Mouse (Mus musculus) cerebellum, adult 2 months (tissue): ENCODE data around the gene Hivep2. TPM values are rescaled to one million over a fixed set of nuclear protein-coding genes. Genes with fewer than 3 reads are reported as not detected.
A peak's percentile ranks its signal among the peaks of the same experiment; 100 is the strongest.

Experiments used
- DNase-seq, 2 experiments: peaks; one replicate each; pipeline ENCODE4 v3.0.0; 2021
- H3K27ac ChIP-seq: fragments of 200-500 bp; 2 replicates; pipeline ENCODE4 v1.5.1; 2012; ENCODE audit warnings: low read length, control low read depth, inconsistent platforms; ENCODE audit not compliant: insufficient read depth
- H3K27me3 ChIP-seq: fragments of 200-500 bp; 2 replicates; pipeline ENCODE4 v1.6.1; 2012; ENCODE audit warnings: inconsistent platforms, mild to moderate bottlenecking, low read length, moderate library complexity; ENCODE audit not compliant: control insufficient read depth, insufficient read depth
- H3K4me1 ChIP-seq: fragments of 200-500 bp; 2 replicates; pipeline ENCODE4 v1.6.1; 2011; ENCODE audit warnings: low read length; ENCODE audit not compliant: control insufficient read depth, insufficient read depth
- H3K4me3 ChIP-seq: fragments of 200-500 bp; replicated peaks from 2 replicates; pipeline ENCODE3; 2011; ENCODE audit warnings: mild to moderate bottlenecking, low read depth, low read length, control low read depth; ENCODE audit not compliant: insufficient read depth
- CTCF ChIP-seq: fragments of 200-500 bp; IDR thresholded peaks from 2 replicates; pipeline ENCODE4 v1.5.1; 2011; ENCODE audit warnings: low read depth, mild to moderate bottlenecking, control low read depth, low read length, moderate library complexity, borderline replicate concordance; ENCODE audit not compliant: insufficient read depth
- POLR2A ChIP-seq: fragments of 200-500 bp; IDR thresholded peaks from 2 replicates; pipeline ENCODE4 v1.6.1; 2011; ENCODE audit warnings: low read length, control low read depth, borderline replicate concordance; ENCODE audit not compliant: insufficient read depth
- WGBS: fragments of 180-500 bp; shearing (Covaris S2); methylation state at CpG from one replicate; pipeline ENCODE4 v1.1.7; 2018; 5-methylcytosine and 5-hydroxymethylcytosine counted together
- polyA plus RNA-seq: library from polyadenylated mRNA; depleted of rRNA; stranded (reverse); fragments of >200 nt; gene quantifications from 2 replicates; pipeline ENCODE4 v1.2.3, GENCODE M21; 2012; rRNA removed

Hivep2 gene
- polyA plus RNA-seq = 55.2 and 60.4 TPM in 2 replicates

DNA sequence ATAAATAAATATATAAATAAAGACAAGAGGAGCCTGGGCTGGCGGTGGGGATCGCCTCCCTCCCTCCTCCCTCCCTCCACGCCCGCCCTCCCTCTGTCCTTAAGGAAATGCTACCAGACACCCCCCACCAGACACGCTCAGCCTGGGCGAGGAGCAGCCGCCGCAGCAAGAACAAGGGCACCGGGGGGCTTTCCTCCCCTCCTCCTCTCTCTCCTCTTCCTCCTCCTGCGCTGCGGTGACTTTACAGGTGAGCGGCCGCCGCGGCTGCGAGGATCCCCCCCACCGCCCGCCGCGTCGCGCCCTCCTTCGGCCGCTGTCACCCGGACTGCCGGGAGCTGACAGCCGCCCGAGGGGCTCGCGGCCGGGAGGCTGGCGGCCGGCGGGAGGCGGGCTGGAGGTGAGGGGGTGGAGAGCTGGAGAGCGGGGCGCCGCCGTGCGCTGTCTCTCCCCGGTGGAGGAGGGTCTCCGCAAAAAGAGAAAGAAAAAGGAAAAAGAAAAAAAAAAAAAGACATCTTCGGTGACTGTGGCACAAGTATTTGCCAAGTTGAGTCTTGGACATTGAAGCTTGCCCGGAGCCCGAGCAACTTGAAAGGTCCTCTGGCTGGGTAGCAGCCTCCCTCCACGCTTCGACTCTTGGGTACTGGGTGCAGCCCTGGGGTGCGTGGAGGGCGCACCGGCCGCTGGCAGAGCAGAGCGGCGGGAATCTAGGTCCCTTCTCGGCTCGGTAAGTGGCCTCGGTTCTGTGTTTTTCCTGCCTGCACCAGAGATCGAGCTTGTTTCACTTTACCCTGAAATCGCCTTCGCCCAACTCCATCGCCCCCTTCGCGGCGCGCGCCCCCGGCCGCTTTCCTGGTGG is at the start of gene Hivep2:
Gene Hivep2 (plus strand): TSS at position 102 of the 856 bp plus-strand sequence.
- Histone ChIP-seq H3K27me3 (no peaks in the 10 kb centered on the region), H3K27ac (peak within 1 kb of the TSS; percentile 100), H3K4me3 (peak within 1 kb of the TSS; percentile 82), H3K4me1 (peaks cover 2% of the 10 kb centered on the region)
- under 1% methylated on average over 65 of the region's 67 CpGs for WGBS
- TF ChIP-seq CTCF (no peak), POLR2A (0 out of 2 replicates have a peak, but pooled peaks have one; percentile 19)
- peak; percentile 62 to 77 for DNase-seq

DNA sequence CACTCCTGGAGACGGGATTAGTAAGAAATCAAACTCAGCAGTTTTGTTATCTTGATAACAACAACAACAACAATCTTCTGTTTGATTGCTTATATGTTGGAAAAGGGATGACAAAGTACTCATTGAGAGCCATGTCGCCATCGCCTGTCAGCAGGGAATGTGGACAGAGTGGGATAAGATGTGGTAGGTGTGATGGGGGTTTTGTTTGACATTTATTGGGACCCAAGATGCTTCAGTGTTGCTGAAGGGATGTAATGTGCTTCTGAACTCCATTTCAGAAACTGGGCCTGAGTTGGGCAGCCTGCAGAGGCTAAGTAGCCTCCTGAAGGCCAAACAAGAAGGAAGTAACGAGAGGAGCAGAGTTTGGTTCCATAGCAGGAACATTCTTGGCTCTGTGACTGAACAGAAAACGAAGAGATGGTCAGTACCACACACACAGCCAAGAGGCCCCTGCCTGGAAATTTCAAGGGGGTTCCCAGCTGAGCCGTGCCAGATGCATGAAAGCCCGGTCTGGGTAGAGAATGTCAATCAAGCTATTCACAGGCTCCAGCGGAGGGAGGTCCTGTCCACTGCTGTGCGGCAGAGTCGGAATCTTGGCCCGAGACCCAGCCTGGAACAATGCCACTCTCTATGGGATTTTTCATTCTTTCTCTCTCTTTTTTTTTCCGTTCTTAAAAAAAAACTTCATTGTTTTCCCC is 49.1 kb upstream of the Hivep2 start:
- peak; percentile 64 to 69 for DNase-seq
- no peaks in the 10 kb centered on the region for H3K4me1 ChIP-seq
- H3K4me3 ChIP-seq = peak overlapping the region; percentile 16
- H3K27me3 ChIP-seq = no peaks in the 10 kb centered on the region
- 23% methylated on average over 12 of the region's 12 CpGs for WGBS
- no peak for TF ChIP-seq CTCF
- TF ChIP-seq POLR2A = no peak
- H3K27ac ChIP-seq = no peak overlapping the region

DNA sequence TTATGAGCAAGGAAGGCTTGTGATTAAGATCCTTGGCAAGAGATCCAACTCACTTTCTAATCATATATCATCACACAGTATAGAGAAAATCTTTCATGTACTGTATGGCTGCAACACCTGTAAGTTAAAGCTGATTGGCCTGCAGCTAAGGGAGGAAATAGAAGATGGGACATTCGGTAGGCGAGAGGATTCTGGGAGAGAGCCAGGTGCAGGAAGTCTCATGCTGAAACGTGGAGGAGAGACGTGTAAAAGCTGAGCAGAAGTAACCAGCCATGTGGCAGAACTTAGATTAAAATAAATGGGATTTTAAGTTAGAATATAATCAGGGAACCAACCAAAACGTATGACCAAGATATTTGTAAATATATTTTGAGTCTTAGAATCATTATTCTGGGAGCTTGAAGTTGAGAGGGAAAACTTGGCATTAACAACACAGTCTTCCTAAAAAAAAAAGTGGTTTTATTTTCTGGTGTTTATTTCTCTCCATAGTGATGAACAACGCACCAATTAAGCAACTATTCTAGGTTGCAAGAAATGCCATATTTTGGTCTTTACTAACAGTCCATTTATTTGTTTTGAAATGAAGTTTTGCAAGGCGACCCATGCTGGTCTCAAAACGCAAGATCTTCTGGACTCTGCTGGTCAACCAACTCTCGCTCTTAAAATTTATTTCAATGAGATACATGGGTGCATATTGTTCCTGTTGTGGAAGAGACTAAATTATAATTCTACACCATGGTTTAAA is 44.1 kb upstream of the Hivep2 start:
- Histone ChIP-seq H3K4me1 (no peaks in the 10 kb centered on the region), H3K27ac (no peak overlapping the region), H3K27me3 (no peaks in the 10 kb centered on the region), H3K4me3 (no peak overlapping the region)
- TF ChIP-seq CTCF (no peak), POLR2A (no peak)
- 53% methylated on average over 9 of the region's 9 CpGs for WGBS
- DNase-seq = no peak

DNA sequence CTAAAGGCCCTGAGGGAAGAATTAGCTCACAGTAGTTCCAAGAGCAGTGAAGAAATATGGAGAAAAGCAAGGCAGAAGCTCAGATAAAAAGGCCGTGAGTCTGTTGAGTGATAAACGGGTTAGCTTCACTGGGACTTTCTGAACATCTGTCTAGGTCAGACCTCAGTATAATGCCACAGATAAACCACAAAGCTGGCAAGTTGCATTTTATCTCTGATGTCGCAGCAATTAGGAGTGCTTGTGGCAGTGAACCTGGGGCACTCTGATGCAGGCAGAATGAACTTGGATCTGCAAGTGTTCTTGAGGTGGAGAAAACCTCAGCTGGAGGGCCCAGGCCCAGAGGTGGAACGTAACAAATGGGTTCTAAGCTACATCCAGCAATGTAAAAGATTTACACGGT is 36.6 kb upstream of the Hivep2 start:
- 74% methylated on average over 5 of the region's 5 CpGs for WGBS
- Histone ChIP-seq H3K27me3 (no peaks in the 10 kb centered on the region), H3K4me1 (no peaks in the 10 kb centered on the region), H3K4me3 (no peak overlapping the region), H3K27ac (no peak overlapping the region)
- DNase-seq = no peak
- TF ChIP-seq CTCF = no peak
- no peak for TF ChIP-seq POLR2A

DNA sequence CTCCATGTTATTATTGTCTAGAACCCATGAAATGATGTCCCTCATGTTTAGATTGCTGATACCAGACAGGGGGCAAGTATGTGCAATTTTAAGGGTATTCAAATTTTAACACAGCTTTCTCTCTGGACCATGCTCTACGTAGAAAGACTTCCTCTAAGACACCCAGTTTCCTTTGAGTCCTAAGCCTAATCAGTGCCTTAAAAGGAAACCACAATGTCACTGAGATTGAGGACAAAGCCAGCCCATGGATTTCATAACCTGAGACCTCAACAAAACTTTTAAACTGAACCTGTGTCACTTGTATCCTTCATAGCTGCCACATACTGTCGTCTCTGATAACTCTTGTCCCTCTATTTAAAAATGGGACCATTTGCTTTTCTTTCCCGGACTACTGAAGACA is 33.7 kb upstream of the Hivep2 start:
- no peak for DNase-seq
- no peak overlapping the region for H3K4me3 ChIP-seq
- H3K27ac ChIP-seq = no peak overlapping the region
- H3K27me3 ChIP-seq = no peaks in the 10 kb centered on the region
- no peaks in the 10 kb centered on the region for H3K4me1 ChIP-seq
- WGBS = 91% methylated on average over 3 of the region's 3 CpGs
- TF ChIP-seq POLR2A (no peak), CTCF (no peak)

DNA sequence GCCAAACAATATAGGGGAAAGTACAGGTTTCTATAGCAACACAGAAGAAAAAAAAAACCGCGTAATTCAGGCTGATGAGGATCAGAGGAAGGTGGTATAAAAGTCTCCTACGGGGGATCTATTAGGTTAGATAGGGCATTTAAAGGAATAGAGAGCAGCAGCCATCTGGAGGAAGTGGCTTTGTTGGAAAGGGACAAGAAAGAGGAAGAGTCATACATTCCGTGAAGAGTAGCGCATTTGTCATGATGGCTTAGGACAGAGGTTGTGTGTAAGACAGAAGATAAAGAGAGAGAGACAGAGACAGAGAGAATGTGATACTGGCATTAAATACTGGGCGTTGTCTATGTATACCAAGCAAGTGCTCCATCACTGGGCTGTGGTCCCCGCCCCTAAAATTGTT is 32.6 kb upstream of the Hivep2 start:
- Histone ChIP-seq H3K4me1 (no peaks in the 10 kb centered on the region), H3K4me3 (no peak overlapping the region), H3K27ac (no peak overlapping the region), H3K27me3 (no peaks in the 10 kb centered on the region)
- TF ChIP-seq CTCF (no peak), POLR2A (no peak)
- no peak for DNase-seq
- 93% methylated on average over 7 of the region's 7 CpGs for WGBS

DNA sequence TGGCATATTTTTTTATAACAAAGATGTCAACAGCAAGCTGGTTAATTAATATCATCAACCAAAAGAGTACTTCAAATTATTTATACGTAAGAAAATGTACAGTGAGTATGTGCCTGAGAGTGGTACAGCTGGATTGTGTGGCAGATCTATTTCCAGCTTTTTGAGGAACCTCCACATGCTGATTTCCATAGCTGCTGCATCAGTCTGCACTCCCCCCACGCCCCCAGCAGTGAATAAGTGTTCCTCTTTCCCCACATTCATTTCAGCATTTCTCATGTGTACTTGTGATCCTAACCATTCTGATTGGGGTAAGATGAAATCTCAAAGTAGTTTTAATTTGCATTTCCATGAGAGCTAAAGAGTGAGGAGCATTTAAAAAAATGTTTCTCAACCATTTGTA is 30.2 kb upstream of the Hivep2 start:
- no peak for TF ChIP-seq CTCF
- TF ChIP-seq POLR2A = no peak
- no peak overlapping the region for H3K4me3 ChIP-seq
- 96% methylated on average over 2 of the region's 2 CpGs for WGBS
- no peaks in the 10 kb centered on the region for H3K27me3 ChIP-seq
- H3K27ac ChIP-seq = no peak overlapping the region
- no peaks in the 10 kb centered on the region for H3K4me1 ChIP-seq
- no peak for DNase-seq
